Mouse (Mus musculus): Measurements from ENCODE around the gene Slc38a8.

The Slc38a8 gene

GRCm38 (mm10) chr8:119436933-119437332 is 64.6 kb downstream of the Slc38a8 start:
- peak; percentile 92 to 95 for DNase-seq

GRCm38 (mm10) chr8:119436331-119436730 is 65.2 kb downstream of the Slc38a8 start:
- DNase-seq, result peak in 1 of 2 experiments; percentile 37

- DNase-seq, result peak in 1 of 2 experiments; percentile 36
Observed at GRCm38 (mm10) chr8:119435527-119435926, 66.0 kb downstream of the Slc38a8 start.

- DNase-seq, result peak in 1 of 2 experiments; percentile 32
Observed at GRCm38 (mm10) chr8:119434569-119434968, 66.9 kb downstream of the Slc38a8 start.

DNA sequence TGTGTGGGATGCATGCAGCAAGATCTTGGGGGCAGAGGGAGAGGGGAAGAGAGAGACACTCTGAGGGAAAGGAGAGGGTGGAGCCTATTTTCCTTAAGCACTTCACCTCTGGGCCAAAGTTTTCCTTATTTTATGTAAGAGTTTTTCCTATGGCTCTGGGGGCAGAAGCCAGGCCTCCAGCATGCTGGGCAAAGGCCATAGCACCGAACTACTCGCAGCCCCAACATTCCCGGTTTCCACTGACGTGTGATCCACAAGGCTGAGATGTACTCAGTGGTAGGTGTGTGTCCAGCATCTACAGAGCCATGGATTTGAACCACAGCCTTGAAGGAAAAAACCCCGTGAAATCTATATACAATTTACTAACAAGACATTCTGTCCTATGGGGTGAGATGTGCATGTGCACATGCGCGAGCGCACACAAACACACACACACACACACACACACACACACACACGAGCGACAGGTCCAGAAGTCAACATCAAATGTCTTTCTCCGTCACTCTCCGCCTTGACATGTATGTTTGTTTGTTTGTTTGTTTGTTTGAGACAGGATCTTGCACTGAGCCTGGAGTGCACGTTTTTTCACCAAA is 67.8 kb downstream of the Slc38a8 start, which contains the start of gene Osgin1:
Gene Osgin1 (plus strand): TSS at position 543 of the 593 bp plus-strand sequence.
- DNase-seq, result peak in 1 of 2 experiments; percentile 81

DNA sequence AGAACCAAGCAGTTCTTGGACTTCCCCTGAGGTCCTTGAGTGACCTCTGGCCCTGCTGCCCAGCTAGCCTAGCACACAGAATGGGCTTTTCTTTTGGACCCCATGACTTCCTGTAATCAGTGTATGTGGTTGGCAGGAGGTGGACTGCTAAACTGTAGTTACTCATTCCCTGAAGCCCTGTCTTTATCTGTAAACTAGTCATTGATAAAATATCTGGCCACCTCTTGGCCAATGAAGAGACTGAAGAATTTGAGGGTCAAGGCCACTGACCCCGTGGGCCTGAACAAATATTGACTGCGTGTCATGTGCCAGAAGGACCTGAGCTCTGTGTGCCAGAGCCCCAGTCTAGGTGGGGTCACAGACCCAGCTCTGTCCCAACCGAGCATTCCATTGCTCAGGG is 69.1 kb downstream of the Slc38a8 start:
- peak in 1 of 2 experiments; percentile 58 for DNase-seq

- DNase-seq, result no peak
Observed at GRCm38 (mm10) chr8:119430690-119431089, 70.8 kb downstream of the Slc38a8 start.

DNA sequence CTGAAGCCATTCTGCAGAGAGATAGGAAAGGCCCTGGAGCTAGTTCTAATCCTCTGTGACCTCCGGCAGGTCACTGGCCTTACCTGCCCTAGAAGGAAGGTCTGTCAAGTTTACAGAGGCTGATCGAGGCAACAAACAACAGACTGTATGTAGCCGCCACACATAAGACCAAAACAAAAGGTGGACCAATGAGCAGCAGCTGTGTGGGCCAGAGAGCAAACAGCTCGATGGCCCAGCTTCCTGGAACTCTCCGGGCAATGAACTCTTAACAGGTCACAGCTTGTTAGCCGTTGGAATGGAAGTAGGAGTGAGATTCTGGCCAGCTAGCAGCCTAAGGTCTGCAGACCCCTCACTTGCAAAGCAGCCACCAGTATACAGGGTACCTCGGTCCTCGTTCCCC is 71.2 kb downstream of the Slc38a8 start:
- peak in 1 of 2 experiments; percentile 73 for DNase-seq

Measured in kidney, postnatal 25 days (tissue).